Mouse (Mus musculus) liver, postnatal 0 days (tissue): Measurements from ENCODE around the gene Supt6. TPM values are rescaled to one million over a fixed set of nuclear protein-coding genes. Genes with fewer than 3 reads are reported as not detected.

Experiments
- ATAC-seq: fragments of 200-750 bp; cut with Nextera tagmentation; 2 replicates; pipeline ENCODE4 v1.8.0; 2017; ENCODE audit warnings: mild to moderate bottlenecking, moderate library complexity
- DNase-seq: peaks from one replicate; pipeline ENCODE4 v3.0.0-alpha.2; 2016
- H3K27ac ChIP-seq: fragments of 300-500 bp; sonication (generic); 2 replicates; pipeline ENCODE4 v1.5.1; 2014; ENCODE audit warnings: antibody characterized with exemption, moderate library complexity, mild to moderate bottlenecking, low read depth
- H3K27me3 ChIP-seq: fragments of 300-500 bp; sonication (generic); 2 replicates; pipeline ENCODE4 v1.6.1; 2014; ENCODE audit warnings: low read length, control low read depth, mixed read lengths; ENCODE audit not compliant: insufficient read depth
- H3K36me3 ChIP-seq: fragments of 300-500 bp; sonication (generic); replicated peaks from 2 replicates; pipeline ENCODE4 v1.6.1; 2014; ENCODE audit warnings: mild to moderate bottlenecking, control low read depth, low read length, moderate library complexity, mixed read lengths; ENCODE audit not compliant: insufficient read depth
- H3K4me1 ChIP-seq: fragments of 300-500 bp; sonication (generic); 2 replicates; pipeline ENCODE4 v1.6.1; 2014; ENCODE audit warnings: antibody characterized with exemption, mild to moderate bottlenecking, control low read depth; ENCODE audit not compliant: insufficient read depth
- H3K4me2 ChIP-seq: fragments of 300-500 bp; sonication (generic); 2 replicates; pipeline ENCODE4 v1.6.1; 2014; ENCODE audit warnings: low read depth, mild to moderate bottlenecking, low read length, moderate library complexity, mixed read lengths
- H3K4me3 ChIP-seq: fragments of 300-500 bp; sonication (generic); 2 replicates; pipeline ENCODE4 v1.5.1; 2014; ENCODE audit warnings: low read depth, low read length
- H3K9ac ChIP-seq: fragments of 300-500 bp; sonication (generic); replicated peaks from 2 replicates; pipeline ENCODE4 v1.6.1; 2014; ENCODE audit warnings: mild to moderate bottlenecking, moderate library complexity
- H3K9me3 ChIP-seq: fragments of 300-500 bp; sonication (generic); 2 replicates; pipeline ENCODE4 v1.6.1; 2016; ENCODE audit warnings: mild to moderate bottlenecking, control low read depth, low read length, mixed read lengths
- CTCF ChIP-seq: sonication (generic); IDR thresholded peaks from 2 replicates; pipeline ENCODE4 v1.5.1; 2016; ENCODE audit warnings: antibody characterized with exemption, low read depth
- EP300 ChIP-seq: IDR thresholded peaks from 2 replicates; pipeline ENCODE4 v1.6.1; 2016; ENCODE audit warnings: antibody characterized with exemption, low read depth, mild to moderate bottlenecking
- WGBS: fragments of 180-500 bp; shearing (Covaris S2); extraction: QIAGEN DNeasy Blood & Tissue Kit; methylation state at CpG from one replicate; pipeline ENCODE4 v1.1.7; 2014; ENCODE audit not compliant: insufficient replicate concordance; 5-methylcytosine and 5-hydroxymethylcytosine counted together
- polyA plus RNA-seq: library from polyadenylated mRNA; unstranded; fragments of >200 nt; fragmentation: Nextera tagmentation; extraction: Ambion mirVana; gene quantifications from 2 replicates; pipeline ENCODE4 v1.2.1, GENCODE M21; 2015

Gene Supt6
- polyA plus RNA-seq, 1 experiment from 2014 or later = 5.5 TPM

DNA sequence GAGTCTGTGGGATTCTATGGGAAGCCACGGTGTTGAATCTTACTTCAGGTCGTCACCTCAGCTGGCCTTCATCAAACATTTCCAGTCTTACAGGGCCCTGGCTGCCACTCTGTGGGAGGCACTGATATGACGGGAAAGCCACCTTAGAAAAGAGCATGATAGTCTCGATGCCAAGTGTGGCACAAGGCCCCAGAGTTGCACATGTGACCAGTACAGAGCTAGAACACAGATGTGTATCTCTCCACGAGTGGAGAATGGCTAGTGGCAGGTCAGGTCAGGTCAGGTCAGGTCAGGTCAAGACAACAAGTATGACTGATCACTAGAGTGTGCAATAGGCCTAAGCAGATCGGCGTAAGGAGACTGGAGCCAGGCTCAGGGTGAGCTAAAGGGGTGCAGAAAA, 35.2 kb downstream of the Supt6 start:
- H3K4me2 ChIP-seq = no peak overlapping the region
- H3K9me3 ChIP-seq = no peaks in the 10 kb centered on the region
- WGBS = 71% methylated on average over 7 of the region's 7 CpGs
- no peak overlapping the region for H3K4me3 ChIP-seq
- no peaks in the 10 kb centered on the region for H3K4me1 ChIP-seq
- no peak overlapping the region for H3K27ac ChIP-seq
- peaks cover 87% of the 10 kb centered on the region for H3K36me3 ChIP-seq
- TF ChIP-seq EP300 (no peak), CTCF (no peak)
- ATAC-seq (no peak), DNase-seq (no peak)
- no peak overlapping the region for H3K9ac ChIP-seq
- H3K27me3 ChIP-seq = no peaks in the 10 kb centered on the region

DNA sequence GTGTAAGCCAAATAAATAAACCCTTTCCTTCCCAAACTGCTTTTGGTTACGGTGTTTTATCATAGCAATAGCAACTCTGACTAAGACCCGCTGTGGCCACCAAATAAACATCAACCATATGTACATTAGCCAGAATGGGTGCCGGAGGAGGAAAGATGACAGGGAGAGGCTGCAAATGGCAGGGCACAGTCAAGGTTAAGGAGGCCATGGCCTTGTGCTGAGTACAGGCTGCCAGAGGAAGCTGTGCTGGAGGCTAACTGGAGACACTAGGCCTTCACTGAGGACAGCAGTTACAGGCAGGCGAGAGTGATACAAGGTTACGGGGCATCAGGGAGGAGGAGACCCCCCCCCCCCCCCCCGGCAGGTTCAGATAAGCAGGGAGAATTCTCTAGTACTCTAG, 35.9 kb downstream of the Supt6 start:
- 84% methylated on average over 6 of the region's 6 CpGs for WGBS
- H3K36me3 ChIP-seq = peaks cover 88% of the 10 kb centered on the region

DNA sequence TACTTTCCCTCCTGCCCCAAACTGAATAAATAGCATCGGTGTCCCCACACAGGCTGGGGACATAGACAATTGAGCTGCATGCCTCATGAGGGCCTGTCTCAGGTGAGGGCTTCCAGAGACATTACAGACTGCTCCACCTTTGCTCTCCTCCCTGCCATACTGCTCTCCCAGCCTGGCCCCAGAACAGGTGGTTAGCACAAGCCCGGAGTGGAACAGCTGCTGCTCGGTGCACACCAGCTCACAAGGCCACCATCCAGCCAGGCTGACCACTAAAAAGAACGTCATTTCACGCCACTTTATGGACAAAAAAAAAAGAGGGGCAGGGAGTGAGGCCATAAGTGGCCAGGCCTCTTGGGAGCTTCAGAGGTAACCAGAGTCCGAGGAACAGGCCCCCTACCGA, 38.6 kb downstream of the Supt6 start:
- Histone ChIP-seq H3K4me1 (0 out of 2 replicates have a peak, but pooled peaks cover 3% of the 10 kb centered on the region), H3K4me3 (no peak overlapping the region), H3K36me3 (peaks cover 66% of the 10 kb centered on the region), H3K4me2 (no peak overlapping the region), H3K27ac (no peak overlapping the region), H3K27me3 (no peaks in the 10 kb centered on the region), H3K9me3 (no peaks in the 10 kb centered on the region), H3K9ac (no peak overlapping the region)
- TF ChIP-seq EP300 (no peak), CTCF (no peak)
- ATAC-seq (no peak), DNase-seq (no peak)
- WGBS = 95% methylated on average over 7 of the region's 7 CpGs

More for the DNA sequence above, 35.9 kb downstream of the Supt6 start:
- TF ChIP-seq CTCF (no peak), EP300 (no peak)
- H3K27ac ChIP-seq = no peak overlapping the region
- H3K4me3 ChIP-seq = no peak overlapping the region
- ATAC-seq (no peak), DNase-seq (no peak)
- no peak overlapping the region for H3K4me2 ChIP-seq
- H3K9ac ChIP-seq = no peak overlapping the region
- H3K9me3 ChIP-seq = no peaks in the 10 kb centered on the region
- H3K4me1 ChIP-seq = no peaks in the 10 kb centered on the region
- H3K27me3 ChIP-seq = no peaks in the 10 kb centered on the region

DNA sequence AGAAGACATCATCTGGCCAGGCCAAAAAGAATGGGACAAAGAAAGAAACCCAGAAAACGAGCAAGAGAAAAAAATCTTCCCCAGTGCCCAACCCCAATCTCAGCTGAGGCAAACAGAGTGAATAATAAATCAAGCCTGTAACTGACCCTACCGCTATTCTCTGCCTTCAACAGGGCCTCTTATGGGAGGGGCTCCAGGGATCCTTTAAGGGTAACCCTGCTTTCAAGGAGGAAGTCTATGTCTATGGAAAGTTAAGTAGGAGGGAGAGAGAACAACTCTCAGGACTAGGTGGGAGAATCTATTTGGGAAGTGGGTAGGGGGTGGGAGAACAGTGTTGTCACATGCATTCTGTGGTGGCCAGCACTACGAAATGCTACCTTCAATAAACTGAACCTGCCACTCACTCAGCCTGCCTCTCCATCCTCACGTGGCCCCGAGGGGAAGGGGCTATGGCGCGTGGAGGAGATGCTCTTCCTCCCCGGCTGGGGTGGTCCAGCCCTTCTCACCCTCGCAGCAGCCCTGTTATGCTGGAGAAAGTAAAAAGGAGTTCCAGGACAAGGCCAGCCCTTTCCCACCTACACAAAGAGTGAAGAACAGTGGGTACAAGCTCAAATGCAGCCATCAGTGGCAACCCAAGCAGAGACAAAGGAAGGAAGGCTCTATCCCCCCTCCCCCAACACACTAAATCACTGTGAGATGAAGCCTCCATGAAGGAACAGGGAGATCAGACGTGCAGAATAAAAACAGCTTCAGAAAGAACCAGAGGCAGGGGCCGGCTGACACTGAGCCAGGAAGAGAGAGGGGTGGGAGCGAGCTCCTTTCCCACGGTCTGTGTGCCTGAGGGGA, 40.2 kb downstream of the Supt6 start:
- TF ChIP-seq CTCF (no peak), EP300 (no peak)
- no peak overlapping the region for H3K4me3 ChIP-seq
- H3K36me3 ChIP-seq = peaks cover 51% of the 10 kb centered on the region
- DNase-seq (no peak), ATAC-seq (no peak)
- H3K4me1 ChIP-seq = 0 out of 2 replicates have a peak, but pooled peaks cover 3% of the 10 kb centered on the region
- no peaks in the 10 kb centered on the region for H3K27me3 ChIP-seq
- H3K4me2 ChIP-seq = no peak overlapping the region
- H3K9ac ChIP-seq = no peak overlapping the region
- 84% methylated on average over 13 of the region's 13 CpGs for WGBS
- H3K9me3 ChIP-seq = no peaks in the 10 kb centered on the region
- no peak overlapping the region for H3K27ac ChIP-seq

DNA sequence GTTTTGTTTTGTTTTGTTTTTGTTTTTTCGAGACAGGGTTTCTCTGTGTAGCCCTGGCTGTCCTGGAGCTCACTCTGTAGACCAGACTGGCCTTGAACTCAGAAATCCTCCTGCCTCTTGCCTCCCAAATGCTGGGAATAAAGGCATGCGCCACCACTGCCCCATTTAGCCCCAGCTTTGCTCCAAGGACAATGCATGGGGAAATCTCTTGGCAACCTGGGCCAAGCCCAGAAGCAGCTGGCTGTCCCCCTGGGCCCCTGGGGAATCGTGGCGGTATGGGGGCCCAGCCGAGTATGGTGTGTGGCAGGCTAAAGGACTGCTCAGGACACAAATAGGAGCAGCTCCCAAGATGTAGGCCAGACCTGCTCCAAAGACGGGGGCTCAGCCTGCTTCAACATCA, 41.5 kb downstream of the Supt6 start:
- no peak for TF ChIP-seq CTCF
- no peak for TF ChIP-seq EP300
- Histone ChIP-seq H3K4me1 (0 out of 2 replicates have a peak, but pooled peaks cover 3% of the 10 kb centered on the region), H3K9me3 (no peaks in the 10 kb centered on the region), H3K9ac (no peak overlapping the region), H3K36me3 (peaks cover 39% of the 10 kb centered on the region), H3K4me3 (no peak overlapping the region), H3K4me2 (no peak overlapping the region), H3K27ac (no peak overlapping the region), H3K27me3 (no peaks in the 10 kb centered on the region)
- DNase-seq (no peak), ATAC-seq (no peak)
- WGBS = 85% methylated on average over 6 of the region's 6 CpGs

DNA sequence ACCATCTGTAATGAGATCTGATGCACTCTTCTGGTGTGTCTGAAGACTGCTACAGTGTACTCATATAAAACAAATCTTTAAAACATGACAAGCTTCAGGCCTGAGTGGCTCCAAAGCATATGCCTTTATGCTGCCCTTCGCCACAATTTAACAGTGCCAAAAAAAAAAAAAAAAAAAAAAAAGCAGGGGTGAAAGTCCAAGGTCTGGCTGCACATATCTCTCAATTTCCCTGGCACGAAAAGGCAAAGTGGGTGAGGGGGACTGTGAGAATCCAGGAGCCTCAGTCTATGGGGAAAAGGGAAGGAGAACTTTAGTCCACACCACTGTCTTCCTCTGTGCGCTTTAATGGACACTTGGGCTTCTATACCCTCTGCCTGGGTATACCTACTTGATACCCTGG, 43.4 kb downstream of the Supt6 start:
- peak; percentile 55 for TF ChIP-seq EP300
- TF ChIP-seq CTCF = no peak
- DNase-seq = no peak
- Histone ChIP-seq H3K27me3 (no peaks in the 10 kb centered on the region), H3K4me1 (0 out of 2 replicates have a peak, but pooled peaks cover 3% of the 10 kb centered on the region), H3K27ac (peak overlapping the region; percentile 55; the same call in 1 of the 2 replicates), H3K9me3 (no peaks in the 10 kb centered on the region), H3K36me3 (peaks cover 20% of the 10 kb centered on the region), H3K4me2 (peak overlapping the region; percentile 29), H3K9ac (no peak overlapping the region; the same call in 1 of the 2 replicates), H3K4me3 (no peak overlapping the region)
- 66% methylated on average over 3 of the region's 3 CpGs for WGBS
- ATAC-seq = peak; percentile 73
